In genomic region chr3:87130933-87131332, GRCm38 (mm10) we compare ENCODE assay signal across 13 mouse cellular contexts. TPM values are rescaled to one million over a fixed set of nuclear protein-coding genes. Genes with fewer than 3 reads are reported as not detected.
DNase-seq lines count a peak whose midpoint lies in the region; ATAC-seq lines count a peak whose summit lies in the region.
"Had no signal": no experiment of that assay in that cellular context is flagged by ENCODE, and none has a peak within 500 bp of the region (broad histone marks: within the 10 kb centered on the region; RNA-seq: fewer than 3 reads in every experiment).

No protein-coding gene starts in this region.

- DNase-seq in heart, postnatal 4 days, result no peak
- no peak for DNase-seq in limb, embryonic 10.5 days (ENCODE audit: low spot score)
- DNase-seq in ZHBTc4 (ENCODE audit: low read depth, low spot score), result peak; percentile 41
- DNase-seq in embryonic facial prominence, embryonic 14.5 days (ENCODE audit: low spot score), result no peak
- DNase-seq: cerebellum, adult 11-12 months; gastrocnemius, postnatal 10 days; heart, postnatal 10 days; kidney, postnatal 10 days had no signal

- 0 out of 2 replicates have a peak overlapping the region, but pooled peaks have one; percentile 7 for H3K27ac ChIP-seq in heart, embryonic 15.5 days
- H3K27ac ChIP-seq in limb, embryonic 15.5 days, result peak overlapping the region; percentile 54; the same call in 1 of the 2 replicates
- H3K27ac ChIP-seq in limb, embryonic 10.5 days, result no peak overlapping the region
- no peak overlapping the region for H3K27ac ChIP-seq in embryonic facial prominence, embryonic 14.5 days (replicated peaks; ENCODE audit: low read depth, low read length)
- H3K27ac ChIP-seq: liver, embryonic 12.5 days had no signal

- no peaks in the 10 kb centered on the region for H3K9me3 ChIP-seq in heart, embryonic 15.5 days (replicated peaks)
- no peaks in the 10 kb centered on the region for H3K9me3 ChIP-seq in limb, embryonic 15.5 days
- H3K9me3 ChIP-seq in limb, embryonic 10.5 days (replicated peaks), result no peaks in the 10 kb centered on the region
- H3K9me3 ChIP-seq in embryonic facial prominence, embryonic 14.5 days (ENCODE audit: control insufficient read depth, low read length), result no peaks in the 10 kb centered on the region
- H3K9me3 ChIP-seq: liver, embryonic 12.5 days; megakaryocyte, embryonic 14.5 days had no signal

- 77% methylated on average over 6 of the region's 6 CpGs for WGBS in heart, embryonic 15.5 days
- 79% methylated on average over 6 of the region's 6 CpGs for WGBS in limb, embryonic 15.5 days
- 93% methylated on average over 6 of the region's 6 CpGs for WGBS in limb, embryonic 10.5 days
- 76% methylated on average over 6 of the region's 6 CpGs for WGBS in embryonic facial prominence, embryonic 14.5 days

- no peak for ATAC-seq in heart, embryonic 15.5 days (replicated peaks; ENCODE audit: insufficient number of reproducible peaks, insufficient read depth, low FRiP score, low read depth)
- ATAC-seq in limb, embryonic 15.5 days (ENCODE audit: insufficient number of reproducible peaks, low FRiP score, low TSS enrichment, low read depth), result no peak
- ATAC-seq in embryonic facial prominence, embryonic 14.5 days (ENCODE audit: low read depth), result peak; percentile 15; the same call in 1 of the 2 replicates
- no peak; the same call in 1 of the 2 replicates for ATAC-seq in granulocyte monocyte progenitor cell, adult 5-6 weeks (replicated peaks; ENCODE audit: poor library complexity, severe bottlenecking)
- ATAC-seq: liver, embryonic 12.5 days had no signal

- no peak overlapping the region for H3K9ac ChIP-seq in heart, embryonic 15.5 days
- no peak overlapping the region for H3K9ac ChIP-seq in limb, embryonic 15.5 days
- no peak overlapping the region for H3K9ac ChIP-seq in embryonic facial prominence, embryonic 14.5 days (ENCODE audit: low read depth, low read length)
- H3K9ac ChIP-seq: liver, embryonic 12.5 days had no signal

- H3K4me1 ChIP-seq in heart, embryonic 15.5 days (replicated peaks), result peaks cover 32% of the 10 kb centered on the region
- H3K4me1 ChIP-seq in limb, embryonic 15.5 days, result peaks cover 25% of the 10 kb centered on the region; the same call in 1 of the 2 replicates
- H3K4me1 ChIP-seq in limb, embryonic 10.5 days, result no peaks in the 10 kb centered on the region
- H3K4me1 ChIP-seq in embryonic facial prominence, embryonic 14.5 days (ENCODE audit: control insufficient read depth, insufficient read depth, low read length), result peaks cover 4% of the 10 kb centered on the region; the same call in 1 of the 2 replicates
- H3K4me1 ChIP-seq: megakaryocyte, embryonic 14.5 days had no signal

- no peak overlapping the region for H3K4me2 ChIP-seq in heart, embryonic 15.5 days
- no peak overlapping the region for H3K4me2 ChIP-seq in limb, embryonic 15.5 days
- no peak overlapping the region for H3K4me2 ChIP-seq in embryonic facial prominence, embryonic 14.5 days (ENCODE audit: low read depth, low read length)
- H3K4me2 ChIP-seq: liver, embryonic 12.5 days had no signal

- no peak overlapping the region for H3K4me3 ChIP-seq in heart, embryonic 15.5 days
- H3K4me3 ChIP-seq in limb, embryonic 15.5 days, result no peak overlapping the region
- H3K4me3 ChIP-seq in limb, embryonic 10.5 days, result no peak overlapping the region
- no peak overlapping the region for H3K4me3 ChIP-seq in embryonic facial prominence, embryonic 14.5 days (ENCODE audit: low read depth, low read length)
- H3K4me3 ChIP-seq: liver, embryonic 12.5 days; megakaryocyte, embryonic 14.5 days had no signal

- no peaks in the 10 kb centered on the region for H3K27me3 ChIP-seq in heart, embryonic 15.5 days
- H3K27me3 ChIP-seq in limb, embryonic 15.5 days, result no peaks in the 10 kb centered on the region
- no peaks in the 10 kb centered on the region for H3K27me3 ChIP-seq in limb, embryonic 10.5 days (ENCODE audit: low read depth, poor library complexity, severe bottlenecking)
- no peaks in the 10 kb centered on the region for H3K27me3 ChIP-seq in embryonic facial prominence, embryonic 14.5 days (replicated peaks; ENCODE audit: control insufficient read depth, insufficient read depth, low read length)
- H3K27me3 ChIP-seq: liver, embryonic 12.5 days had no signal

- H3K36me3 ChIP-seq in heart, embryonic 15.5 days, result peaks cover 2% of the 10 kb centered on the region; the same call in 1 of the 2 replicates
- peaks cover 35% of the 10 kb centered on the region for H3K36me3 ChIP-seq in limb, embryonic 15.5 days
- H3K36me3 ChIP-seq in limb, embryonic 10.5 days, result peaks cover 97% of the 10 kb centered on the region
- peaks cover 32% of the 10 kb centered on the region for H3K36me3 ChIP-seq in embryonic facial prominence, embryonic 14.5 days (ENCODE audit: control insufficient read depth, insufficient read depth, low read length)
- H3K36me3 ChIP-seq: liver, embryonic 12.5 days had no signal

RNA-seq across cellular contexts. Expression of gene Kirrel, which starts 43.6 kb away (rescaled TPM):
- polyA plus RNA-seq in heart, embryonic 15.5 days (2015; fragmentation: Nextera tagmentation; extraction: Ambion mirVana), result 9.0 and 13.1 TPM in 2 replicates
- 10 to 100 TPM; 19.5 to 19.6 TPM for total RNA-seq in heart, postnatal 4 days (2021)
- 17.9 and 19.5 TPM in 2 replicates for polyA plus RNA-seq in limb, embryonic 15.5 days (2015; fragmentation: Nextera tagmentation; extraction: Ambion mirVana)
- 17.4 and 19.0 TPM in 2 replicates for polyA plus RNA-seq in limb, embryonic 10.5 days (2016; fragmentation: Nextera tagmentation; extraction: Ambion mirVana)
- polyA plus RNA-seq in embryonic facial prominence, embryonic 14.5 days (2014; fragmentation: Nextera tagmentation; extraction: Ambion mirVana), result 12.8 and 14.1 TPM in 2 replicates
- not detected in 2 replicates for total RNA-seq in granulocyte monocyte progenitor cell, adult 5-6 weeks (2014; fragmentation: Nextera tagmentation)
- total RNA-seq in granulocyte monocyte progenitor cell, adult 5-6 weeks (2017), result not detected in 2 replicates

Comparison
In these comparisons a context has a peak if more than half of its experiments do, and no peak if none do; other contexts are left out.
1. H3K27ac ChIP-seq: peak in heart, embryonic 15.5 days (single experiment) and limb, embryonic 15.5 days (single experiment); none in limb, embryonic 10.5 days (single experiment) and embryonic facial prominence, embryonic 14.5 days (single experiment).